Mouse (Mus musculus): ENCODE results near the gene Stra8. TPM values are rescaled to one million over a fixed set of nuclear protein-coding genes. Genes with fewer than 3 reads are reported as not detected.

The Stra8 gene
- polyA plus RNA-seq, 1 experiment from 2014 or later: not detected

DNA sequence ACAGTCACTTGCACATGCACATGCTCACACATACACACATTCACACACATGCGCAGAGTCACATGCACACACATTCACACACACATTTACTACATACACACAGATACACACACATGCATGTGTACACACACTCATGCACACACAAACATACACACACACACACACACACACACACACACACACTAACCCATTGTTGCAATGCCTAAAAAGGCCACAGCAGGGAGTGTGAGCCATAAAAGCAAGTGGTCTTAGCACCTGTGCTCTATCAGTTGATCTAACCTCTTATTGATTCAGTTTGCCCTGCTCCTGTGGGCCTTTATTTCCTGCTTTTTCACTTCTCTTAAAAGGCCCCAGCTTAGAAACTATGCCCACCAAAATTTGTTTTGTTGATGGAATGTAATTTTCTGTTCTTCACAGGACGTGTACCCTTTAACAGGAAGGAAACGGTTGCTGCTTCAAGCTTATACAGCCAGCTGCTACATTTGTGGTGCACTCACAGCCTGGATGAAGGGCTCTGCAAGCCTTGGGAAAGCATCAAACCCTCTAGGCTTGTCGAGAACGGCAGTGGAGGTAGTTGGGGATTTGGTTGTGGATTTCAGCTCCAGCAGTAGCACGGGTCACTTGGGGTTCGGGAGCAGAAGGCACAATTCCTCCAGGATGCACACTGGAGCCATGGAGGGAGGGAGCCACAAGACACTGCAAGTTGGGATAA lies 32.1 kb downstream of the Stra8 start:
- no peaks in the 10 kb centered on the region for H3K27me3 ChIP-seq (replicated peaks)
- no peak overlapping the region for H3K4me3 ChIP-seq
- 0 out of 2 replicates have a peak, but pooled peaks cover 6% of the 10 kb centered on the region for H3K4me1 ChIP-seq
- H3K4me2 ChIP-seq: no peak overlapping the region
- no peak for ATAC-seq (replicated peaks)
- H3K9ac ChIP-seq: no peak overlapping the region
- H3K36me3 ChIP-seq (replicated peaks): no peaks in the 10 kb centered on the region
- WGBS: 79% methylated on average over 7 of the region's 7 CpGs
- H3K27ac ChIP-seq: no peak overlapping the region
- no peaks in the 10 kb centered on the region for H3K9me3 ChIP-seq

DNA sequence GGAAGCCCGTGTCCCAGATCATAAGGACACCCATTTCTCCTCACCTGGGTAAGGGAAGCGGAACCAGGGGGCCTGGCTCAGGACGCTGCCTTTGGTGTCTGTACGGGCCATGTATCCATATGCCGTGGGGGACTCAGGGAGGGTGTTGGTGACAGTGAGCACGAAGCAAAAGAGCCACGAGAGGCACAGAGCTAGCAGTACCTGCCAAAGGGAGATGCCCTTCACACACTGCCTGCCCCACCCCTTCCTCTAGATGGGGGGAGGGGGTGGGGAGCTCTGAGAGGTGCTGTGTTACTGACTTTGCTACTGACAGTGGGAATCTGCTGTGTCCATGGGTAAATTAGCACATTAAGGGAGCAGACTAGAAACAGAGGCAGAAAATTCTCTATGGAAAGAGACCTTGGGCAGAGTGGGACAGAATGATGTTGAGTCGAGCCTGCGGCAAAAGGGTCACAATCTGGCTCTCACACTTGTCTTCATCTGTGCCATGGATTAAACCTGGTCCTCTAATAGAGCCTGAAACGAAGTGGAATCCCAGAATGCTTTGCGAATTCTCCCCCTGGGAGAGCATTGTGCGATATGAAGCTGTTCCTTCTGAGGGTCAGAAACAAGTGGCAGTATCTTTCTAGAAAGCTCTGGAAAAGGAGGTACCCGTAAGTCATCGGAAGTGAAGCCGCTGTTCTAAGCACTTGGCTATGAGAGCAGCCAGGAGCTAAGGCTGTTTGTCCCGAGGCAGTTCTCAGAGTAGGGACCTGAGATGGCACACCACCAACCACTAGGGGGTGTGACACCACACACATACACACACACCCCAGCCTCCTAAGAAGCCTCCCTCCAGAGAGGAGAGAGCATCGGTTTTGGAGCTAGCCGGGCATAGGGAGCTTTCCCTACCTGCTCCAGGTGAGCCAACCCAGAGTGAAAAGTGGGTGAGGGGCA lies 35.2 kb downstream of the Stra8 start:
- H3K27me3 ChIP-seq (replicated peaks): no peaks in the 10 kb centered on the region
- 0 out of 2 replicates have a peak, but pooled peaks cover 6% of the 10 kb centered on the region for H3K4me1 ChIP-seq
- peak overlapping the region; percentile 30 for H3K4me2 ChIP-seq
- WGBS: 54% methylated on average over 18 of the region's 18 CpGs
- peak; percentile 62; the same call in 1 of the 2 replicates for ATAC-seq (replicated peaks)
- no peak overlapping the region for H3K9ac ChIP-seq
- no peaks in the 10 kb centered on the region for H3K9me3 ChIP-seq
- no peak overlapping the region for H3K27ac ChIP-seq
- no peaks in the 10 kb centered on the region for H3K36me3 ChIP-seq (replicated peaks)
- 0 out of 2 replicates have a peak overlapping the region, but pooled peaks have one; percentile 10 for H3K4me3 ChIP-seq

DNA sequence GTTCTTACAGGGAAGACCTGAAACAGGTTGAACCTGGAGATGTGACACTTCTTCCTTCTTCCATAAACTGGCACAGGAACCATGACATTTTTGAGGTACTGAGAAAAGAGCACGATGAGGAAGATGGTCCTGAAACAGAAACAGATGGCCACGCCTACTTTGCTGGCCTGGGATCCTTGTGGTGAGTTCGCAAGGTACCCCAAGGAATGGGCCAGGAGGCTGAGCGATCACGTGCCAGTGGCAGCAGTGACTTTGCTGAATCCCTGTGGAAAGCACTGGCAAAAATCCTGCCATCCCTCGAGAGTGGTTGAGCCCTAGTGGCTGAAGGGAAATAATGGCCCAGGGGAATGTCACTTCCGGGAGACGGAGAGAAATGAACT lies 35.9 kb downstream of the Stra8 start:
- H3K4me2 ChIP-seq: peak overlapping the region; percentile 30; the same call in 1 of the 2 replicates
- H3K4me1 ChIP-seq: 0 out of 2 replicates have a peak, but pooled peaks cover 6% of the 10 kb centered on the region
- H3K27ac ChIP-seq: no peak overlapping the region
- no peaks in the 10 kb centered on the region for H3K27me3 ChIP-seq (replicated peaks)
- no peak for ATAC-seq (replicated peaks)
- H3K9me3 ChIP-seq: no peaks in the 10 kb centered on the region
- H3K9ac ChIP-seq: no peak overlapping the region
- H3K4me3 ChIP-seq: no peak overlapping the region
- H3K36me3 ChIP-seq (replicated peaks): no peaks in the 10 kb centered on the region
- whole genome bisulfite sequencing: 45% methylated on average over 8 of the region's 8 CpGs

DNA sequence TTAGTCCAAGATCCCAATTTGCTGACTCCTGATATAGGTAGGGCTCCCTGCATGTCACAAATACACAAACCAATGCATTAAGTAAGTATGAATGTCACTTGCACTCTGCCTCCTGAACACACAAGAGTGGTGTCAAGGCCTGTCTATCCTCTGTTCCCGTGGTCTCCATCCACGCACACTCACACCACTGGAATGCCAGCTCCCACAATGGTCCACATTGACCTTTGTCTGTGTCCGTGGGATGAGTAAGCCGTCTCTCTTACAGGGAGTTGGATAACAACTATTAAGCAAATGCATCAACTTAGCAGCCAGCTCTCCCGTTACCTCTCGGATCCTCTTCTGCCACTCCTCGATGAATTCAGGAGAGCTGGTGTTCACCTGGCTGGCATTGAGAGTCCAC lies 39.2 kb downstream of the Stra8 start:
- 91% methylated on average over 7 of the region's 7 CpGs for WGBS
- Histone ChIP-seq H3K4me3 (no peak overlapping the region), H3K4me1 (0 out of 2 replicates have a peak, but pooled peaks cover 6% of the 10 kb centered on the region), H3K9me3 (no peaks in the 10 kb centered on the region), H3K4me2 (no peak overlapping the region), H3K27ac (no peak overlapping the region), H3K27me3 (replicated peaks) (no peaks in the 10 kb centered on the region), H3K36me3 (replicated peaks) (no peaks in the 10 kb centered on the region), H3K9ac (no peak overlapping the region)
- ATAC-seq (replicated peaks): no peak

DNA sequence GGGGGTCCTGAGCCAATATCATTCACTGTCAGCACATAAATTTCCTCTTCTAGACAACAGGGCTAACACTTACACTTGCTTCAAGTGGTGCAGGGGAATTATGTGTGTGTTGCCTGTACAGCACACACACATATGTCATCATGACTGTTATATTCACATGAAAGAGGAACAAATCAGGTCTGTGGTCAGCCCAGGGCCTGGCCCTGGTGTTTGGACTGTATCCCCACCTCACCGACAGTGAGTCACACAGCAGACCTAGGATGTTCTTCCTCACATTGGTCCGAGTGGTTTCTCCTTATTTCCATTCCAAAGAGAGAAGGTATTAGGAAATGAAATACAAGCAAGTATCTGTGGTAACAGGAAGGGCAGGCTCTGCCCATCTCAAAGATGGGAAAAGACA lies 44.6 kb downstream of the Stra8 start:
- WGBS: 82% methylated on average over 2 of the region's 2 CpGs
- H3K4me1 ChIP-seq: no peaks in the 10 kb centered on the region
- H3K9ac ChIP-seq: no peak overlapping the region
- no peak overlapping the region for H3K4me2 ChIP-seq
- H3K27ac ChIP-seq: no peak overlapping the region
- H3K9me3 ChIP-seq: no peaks in the 10 kb centered on the region
- H3K36me3 ChIP-seq (replicated peaks): no peaks in the 10 kb centered on the region
- no peaks in the 10 kb centered on the region for H3K27me3 ChIP-seq (replicated peaks)
- ATAC-seq (replicated peaks): no peak
- no peak overlapping the region for H3K4me3 ChIP-seq

DNA sequence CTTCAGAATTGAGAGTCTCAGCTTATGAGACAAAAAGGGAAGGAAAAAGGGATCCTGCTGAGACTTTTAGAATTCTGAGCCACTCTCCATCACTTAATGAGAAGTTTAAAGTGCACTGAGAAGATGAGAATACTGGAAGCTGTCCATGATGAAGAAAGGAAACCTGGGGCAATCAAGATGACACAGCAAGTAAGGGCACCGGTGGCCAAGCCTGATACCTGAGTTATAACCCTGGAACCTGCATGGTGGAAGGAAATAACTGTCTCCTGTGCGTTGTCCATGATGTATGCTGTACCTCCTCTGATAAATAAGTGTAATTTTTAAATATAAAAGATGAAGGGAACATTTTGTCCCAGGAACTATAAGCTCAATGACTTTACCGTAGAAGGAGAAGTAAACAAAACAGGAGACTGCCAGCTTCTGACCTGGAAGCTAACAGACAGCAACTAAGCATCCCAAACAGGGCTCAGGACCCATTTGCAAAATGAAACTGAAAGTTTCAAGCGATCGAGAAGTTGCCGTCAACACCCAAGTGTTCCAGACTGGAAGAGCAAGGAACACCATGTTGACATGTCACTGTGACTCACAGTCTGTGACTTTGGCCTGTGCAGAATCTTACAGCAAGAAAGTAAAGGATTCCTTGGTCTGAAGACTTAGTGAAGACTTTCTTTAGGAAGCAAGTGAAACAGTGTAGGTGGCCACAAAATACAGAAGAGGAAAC lies 46.0 kb downstream of the Stra8 start:
- Histone ChIP-seq H3K4me3 (no peak overlapping the region), H3K27me3 (replicated peaks) (no peaks in the 10 kb centered on the region), H3K4me1 (no peaks in the 10 kb centered on the region), H3K4me2 (no peak overlapping the region), H3K27ac (no peak overlapping the region), H3K9ac (no peak overlapping the region), H3K36me3 (replicated peaks) (no peaks in the 10 kb centered on the region), H3K9me3 (no peaks in the 10 kb centered on the region)
- 87% methylated on average over 6 of the region's 6 CpGs for WGBS
- ATAC-seq (replicated peaks): no peak

DNA sequence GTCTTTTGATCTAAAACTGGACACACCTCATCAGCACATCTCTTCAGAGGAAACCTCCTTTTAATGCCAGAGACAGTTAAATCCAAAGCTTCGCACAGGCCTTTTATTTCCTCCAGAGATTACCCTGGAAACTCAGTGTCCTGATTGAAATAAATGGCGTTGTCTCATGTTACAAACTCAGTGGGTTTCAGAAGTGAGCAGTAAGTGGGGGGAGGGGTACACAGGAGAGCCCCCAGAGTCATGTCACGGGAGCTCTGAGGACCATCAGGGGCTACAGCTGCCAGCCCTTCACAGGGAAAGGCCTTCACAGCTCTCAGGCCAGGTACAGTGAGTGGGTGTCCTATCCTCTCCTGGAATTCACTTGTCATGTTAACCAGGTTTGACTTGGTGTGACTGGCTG lies 51.2 kb downstream of the Stra8 start:
- no peak for ATAC-seq (replicated peaks)
- 28% methylated on average over 3 of the region's 3 CpGs for WGBS

DNA sequence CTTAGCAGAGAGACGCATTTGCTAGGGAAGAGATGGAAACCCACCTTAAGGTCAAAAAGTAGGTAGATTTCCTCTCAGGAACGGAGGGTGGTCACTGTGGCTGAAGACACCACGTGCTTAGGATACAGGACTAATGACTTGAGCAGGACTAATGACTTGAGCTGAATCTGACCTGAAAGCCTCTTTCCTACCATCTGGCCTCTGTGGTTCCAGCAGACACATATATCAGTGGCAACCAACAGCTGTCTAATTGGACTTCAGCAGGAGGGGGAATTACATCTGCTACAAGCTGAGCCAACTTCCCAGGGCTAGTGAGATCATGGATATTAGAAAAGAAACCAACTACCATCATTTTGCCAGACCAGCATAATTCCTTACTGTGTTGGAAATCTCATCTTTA lies 59.3 kb downstream of the Stra8 start:
- Histone ChIP-seq H3K4me3 (no peak overlapping the region), H3K9ac (no peak overlapping the region), H3K4me2 (no peak overlapping the region), H3K9me3 (no peaks in the 10 kb centered on the region), H3K36me3 (replicated peaks) (no peaks in the 10 kb centered on the region), H3K27ac (no peak overlapping the region), H3K27me3 (replicated peaks) (no peaks in the 10 kb centered on the region), H3K4me1 (no peaks in the 10 kb centered on the region)
- no peak for ATAC-seq (replicated peaks)
- WGBS: 89% methylated on average over 3 of the region's 3 CpGs

More for the DNA sequence above, 51.2 kb downstream of the Stra8 start:
- Histone ChIP-seq H3K9ac (no peak overlapping the region), H3K36me3 (replicated peaks) (no peaks in the 10 kb centered on the region), H3K4me1 (no peaks in the 10 kb centered on the region), H3K27me3 (replicated peaks) (no peaks in the 10 kb centered on the region), H3K4me3 (no peak overlapping the region), H3K9me3 (no peaks in the 10 kb centered on the region), H3K27ac (no peak overlapping the region), H3K4me2 (no peak overlapping the region)

DNA sequence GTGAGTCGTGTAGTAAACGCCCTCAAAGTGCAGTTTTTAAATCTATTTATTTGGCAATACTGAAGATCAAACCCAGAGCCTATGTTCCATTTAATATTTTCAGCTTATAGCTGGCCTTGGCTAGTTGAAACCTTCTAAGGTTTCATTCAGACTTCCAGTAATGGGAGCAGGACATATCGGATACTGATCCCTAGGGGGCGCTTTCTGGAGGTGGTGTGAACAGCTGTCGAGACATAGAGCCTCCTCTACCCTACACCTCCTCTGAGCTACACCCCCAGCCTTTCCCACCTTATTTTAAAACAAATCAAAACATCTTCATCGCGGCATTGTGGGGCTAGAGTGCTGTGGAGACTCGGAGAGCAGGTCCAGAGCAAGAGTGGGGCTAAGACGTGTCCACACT lies 60.7 kb downstream of the Stra8 start:
- Histone ChIP-seq H3K4me1 (no peaks in the 10 kb centered on the region), H3K4me3 (no peak overlapping the region), H3K9me3 (no peaks in the 10 kb centered on the region), H3K36me3 (replicated peaks) (no peaks in the 10 kb centered on the region), H3K4me2 (no peak overlapping the region), H3K9ac (no peak overlapping the region), H3K27ac (no peak overlapping the region), H3K27me3 (replicated peaks) (no peaks in the 10 kb centered on the region)
- 68% methylated on average over 9 of the region's 9 CpGs for WGBS
- no peak for ATAC-seq (replicated peaks)

DNA sequence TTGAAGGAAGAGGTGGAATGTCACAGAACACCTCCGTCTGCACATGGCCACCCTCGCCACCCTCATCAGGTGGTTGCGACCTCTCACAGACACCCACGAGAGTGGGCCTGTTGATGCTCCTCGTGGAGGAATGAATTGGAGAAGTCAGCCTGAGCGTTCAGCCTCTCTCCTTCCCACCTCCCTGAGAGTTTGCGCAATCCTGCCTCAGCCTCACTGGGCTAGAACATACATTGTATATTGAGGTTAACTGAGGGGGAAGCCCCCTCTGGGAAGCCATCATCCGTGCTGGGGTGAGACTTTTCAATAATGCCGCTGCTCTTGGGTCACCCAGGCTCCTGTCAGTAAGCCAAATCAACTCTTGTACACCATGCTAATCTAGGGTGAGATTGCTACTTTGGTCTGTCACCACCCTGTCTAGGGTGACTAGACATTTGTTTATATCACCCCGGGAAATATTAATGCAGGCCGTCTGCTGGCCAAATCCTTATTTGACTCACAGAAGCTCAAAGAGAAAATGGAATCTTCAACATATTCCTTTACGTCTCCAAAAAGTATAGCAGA lies 67.2 kb downstream of the Stra8 start:
- 89% methylated on average over 12 of the region's 12 CpGs for WGBS
- H3K27me3 ChIP-seq (replicated peaks): no peaks in the 10 kb centered on the region
- no peaks in the 10 kb centered on the region for H3K9me3 ChIP-seq

DNA sequence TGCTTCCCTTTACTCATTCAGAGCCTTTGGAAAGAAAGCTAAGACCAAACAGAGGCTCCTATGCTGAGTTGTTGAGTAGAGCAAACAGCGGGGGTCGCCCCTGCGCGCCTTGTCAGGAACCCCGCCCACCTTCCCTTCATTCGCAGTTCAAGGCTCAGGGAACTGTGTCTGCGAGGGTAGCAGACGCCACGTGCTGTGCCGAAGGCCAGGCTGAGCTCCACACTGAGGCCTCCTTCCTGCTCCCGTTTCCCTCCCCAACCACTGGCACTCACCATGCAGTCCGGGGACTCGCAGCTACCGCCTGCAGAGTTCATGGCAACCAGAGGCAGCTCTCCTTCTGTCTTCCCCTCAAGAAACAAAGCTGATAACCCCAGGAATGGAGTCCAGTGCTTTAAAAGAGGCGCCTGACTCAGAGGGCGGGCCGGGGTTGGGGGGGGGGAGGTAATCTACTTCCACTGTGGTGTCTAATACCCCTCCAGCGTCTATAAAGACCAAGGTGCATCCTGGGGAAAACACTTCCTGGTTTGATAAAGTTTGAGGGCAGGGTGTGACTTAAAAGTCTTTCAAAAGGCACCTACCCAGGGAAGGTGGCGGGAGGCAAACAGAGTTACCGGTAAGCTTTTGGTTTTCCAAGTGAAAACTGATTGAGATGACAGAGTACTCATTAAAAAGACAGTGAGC lies 68.3 kb downstream of the Stra8 start, which contains the start of gene Slc23a4:
Slc23a4 (minus strand) TSS at position 324 of the 681 bp plus-strand sequence.
- 8% methylated on average over 20 of the region's 20 CpGs for WGBS
- Histone ChIP-seq H3K36me3 (replicated peaks) (no peaks in the 10 kb centered on the region), H3K4me3 (no peak within 1 kb of the TSS), H3K27ac (no peak within 1 kb of the TSS), H3K9ac (no peak within 1 kb of the TSS), H3K9me3 (no peaks in the 10 kb centered on the region), H3K27me3 (replicated peaks) (no peaks in the 10 kb centered on the region), H3K4me2 (peak within 1 kb of the TSS; percentile 28), H3K4me1 (peaks cover 8% of the 10 kb centered on the region)
- 0 out of 2 replicates have a peak, but pooled peaks have one; percentile 48 for ATAC-seq (replicated peaks)

More for the DNA sequence above, 67.2 kb downstream of the Stra8 start:
- ATAC-seq (replicated peaks): no peak
- Histone ChIP-seq H3K4me3 (no peak overlapping the region), H3K9ac (no peak overlapping the region), H3K36me3 (replicated peaks) (no peaks in the 10 kb centered on the region), H3K4me1 (peaks cover 8% of the 10 kb centered on the region), H3K27ac (no peak overlapping the region), H3K4me2 (no peak overlapping the region)

Measured in midbrain, embryonic 15.5 days (tissue).